Mouse (Mus musculus) liver, adult (tissue): ENCODE results near the gene Atp2b4.
A peak's percentile ranks its signal among the peaks of the same experiment; 100 is the strongest.

Source experiments
- GATA4 ChIP-seq: IDR thresholded peaks from 2 replicates; pipeline ENCODE4 v1.6.1; 2014; ENCODE audit warnings: mild to moderate bottlenecking, low read length; ENCODE audit not compliant: insufficient replicate concordance

The Atp2b4 gene

GRCm38 (mm10) chr1:133735995-133736652 is 64.7 kb downstream of the Atp2b4 start:
- TF ChIP-seq GATA4: peak; percentile 5; the same call in 1 of the 2 replicates

- no peak for TF ChIP-seq GATA4
Observed at GRCm38 (mm10) chr1:133732814-133733213, 68.0 kb downstream of the Atp2b4 start.

GRCm38 (mm10) chr1:133728339-133728738 is 72.5 kb downstream of the Atp2b4 start:
- TF ChIP-seq GATA4: no peak

- TF ChIP-seq GATA4: no peak
Observed at GRCm38 (mm10) chr1:133720342-133720741, 80.5 kb downstream of the Atp2b4 start.

- no peak for TF ChIP-seq GATA4
Observed at GRCm38 (mm10) chr1:133718786-133719185, 82.1 kb downstream of the Atp2b4 start.

- no peak for TF ChIP-seq GATA4
Observed at GRCm38 (mm10) chr1:133718296-133718695, 82.5 kb downstream of the Atp2b4 start.

GRCm38 (mm10) chr1:133716464-133716863 is 84.4 kb downstream of the Atp2b4 start:
- TF ChIP-seq GATA4: no peak

GRCm38 (mm10) chr1:133715191-133715590 is 85.7 kb downstream of the Atp2b4 start:
- TF ChIP-seq GATA4: no peak

- TF ChIP-seq GATA4: no peak
Observed at GRCm38 (mm10) chr1:133713009-133713370, 87.9 kb downstream of the Atp2b4 start.

- TF ChIP-seq GATA4: no peak
Observed at GRCm38 (mm10) chr1:133712288-133713008, 88.4 kb downstream of the Atp2b4 start.

GRCm38 (mm10) chr1:133711376-133711775 is 89.5 kb downstream of the Atp2b4 start:
- no peak for TF ChIP-seq GATA4

GRCm38 (mm10) chr1:133710895-133711294 is 89.9 kb downstream of the Atp2b4 start:
- no peak for TF ChIP-seq GATA4

- no peak for TF ChIP-seq GATA4
Observed at GRCm38 (mm10) chr1:133709292-133709691, 91.5 kb downstream of the Atp2b4 start.

GRCm38 (mm10) chr1:133697935-133698620 is 102.8 kb downstream of the Atp2b4 start:
- no peak for TF ChIP-seq GATA4

- TF ChIP-seq GATA4: no peak
Observed at GRCm38 (mm10) chr1:133695901-133696300, 104.9 kb downstream of the Atp2b4 start.

- TF ChIP-seq GATA4: no peak
Observed at GRCm38 (mm10) chr1:133694876-133695275, 106.0 kb downstream of the Atp2b4 start.
